Mouse (Mus musculus) liver, adult (tissue): ENCODE measurements around the gene Tbc1d5.

Experiments
- GATA4 ChIP-seq: IDR thresholded peaks from 2 replicates; pipeline ENCODE4 v1.6.1; 2014; ENCODE audit warnings: mild to moderate bottlenecking, low read length; ENCODE audit not compliant: insufficient replicate concordance

Tbc1d5 gene

DNA sequence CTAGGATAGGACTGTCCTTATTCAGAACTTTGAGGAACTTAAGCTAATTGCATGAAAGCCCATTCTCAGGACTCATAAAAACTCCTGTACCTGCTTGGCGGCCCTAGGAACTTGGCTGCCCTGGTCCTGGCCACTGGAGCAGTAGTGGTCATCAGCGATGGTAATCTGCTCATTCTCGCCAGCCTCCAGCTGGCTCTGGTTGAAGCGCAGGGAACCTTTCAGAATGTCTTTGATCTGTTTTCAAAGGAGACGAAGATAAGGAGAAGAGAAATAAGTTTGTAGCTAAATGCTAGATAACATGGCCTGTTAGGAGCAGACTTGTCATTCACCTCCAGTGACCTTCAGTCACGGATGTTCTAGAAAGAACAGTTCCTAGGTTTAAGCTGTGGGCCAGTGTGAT lies 437.8 kb downstream of the Tbc1d5 start:
- no peak for TF ChIP-seq GATA4

GRCm38 (mm10) chr17:50740804-50741203 lies 438.3 kb downstream of the Tbc1d5 start:
- TF ChIP-seq GATA4 = no peak

DNA sequence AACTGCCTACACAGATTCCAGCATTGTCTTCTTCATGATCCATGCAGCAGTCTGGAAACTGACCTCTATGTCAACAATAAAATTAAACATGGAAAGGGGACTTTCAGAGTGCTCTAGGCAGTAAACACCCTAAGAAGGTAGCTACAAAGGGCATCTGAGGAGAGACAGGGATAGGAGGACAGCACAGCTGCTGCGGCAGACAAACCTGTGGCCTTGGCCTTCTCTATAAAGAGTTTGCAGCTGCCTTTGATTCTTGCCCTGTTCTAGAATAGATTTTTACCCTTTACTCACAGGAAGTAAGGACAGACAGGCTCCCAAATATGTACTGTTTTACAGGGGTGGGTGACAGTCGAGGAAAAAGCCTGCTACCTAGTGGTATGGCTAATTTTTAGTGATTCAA lies 440.7 kb downstream of the Tbc1d5 start:
- TF ChIP-seq GATA4 = no peak

GRCm38 (mm10) chr17:50737068-50737467 lies 442.1 kb downstream of the Tbc1d5 start:
- peak; percentile 80; the same call in 1 of the 2 replicates for TF ChIP-seq GATA4

DNA sequence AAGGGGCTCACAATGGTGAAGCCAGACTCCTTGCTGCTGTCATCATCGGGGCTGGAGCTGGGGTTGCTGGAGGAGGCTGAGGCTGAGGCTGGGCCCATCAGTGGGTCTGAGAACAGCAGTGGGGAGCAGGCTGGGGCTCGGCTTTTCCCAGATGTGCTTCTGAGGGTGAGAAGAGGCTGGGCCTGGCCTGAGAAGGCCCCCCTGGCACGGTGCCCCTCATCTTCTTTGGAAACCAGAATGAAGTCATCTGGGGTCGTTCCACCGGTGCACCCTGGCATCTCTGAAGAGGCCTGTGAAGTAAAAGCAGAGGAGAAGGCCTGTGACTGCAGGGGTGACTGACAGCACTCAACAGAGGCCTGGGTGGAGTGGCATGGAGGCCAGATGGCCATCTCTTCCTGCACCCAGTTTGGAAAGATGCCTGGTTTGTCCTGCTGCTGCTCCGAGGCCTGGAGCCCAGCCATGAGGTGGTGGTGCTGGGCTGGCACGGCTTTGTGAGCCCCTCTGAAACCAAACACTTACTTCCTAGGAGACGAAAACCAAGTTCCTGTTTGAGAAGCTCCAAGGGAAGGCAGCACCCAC lies 443.1 kb downstream of the Tbc1d5 start:
- TF ChIP-seq GATA4 = no peak

DNA sequence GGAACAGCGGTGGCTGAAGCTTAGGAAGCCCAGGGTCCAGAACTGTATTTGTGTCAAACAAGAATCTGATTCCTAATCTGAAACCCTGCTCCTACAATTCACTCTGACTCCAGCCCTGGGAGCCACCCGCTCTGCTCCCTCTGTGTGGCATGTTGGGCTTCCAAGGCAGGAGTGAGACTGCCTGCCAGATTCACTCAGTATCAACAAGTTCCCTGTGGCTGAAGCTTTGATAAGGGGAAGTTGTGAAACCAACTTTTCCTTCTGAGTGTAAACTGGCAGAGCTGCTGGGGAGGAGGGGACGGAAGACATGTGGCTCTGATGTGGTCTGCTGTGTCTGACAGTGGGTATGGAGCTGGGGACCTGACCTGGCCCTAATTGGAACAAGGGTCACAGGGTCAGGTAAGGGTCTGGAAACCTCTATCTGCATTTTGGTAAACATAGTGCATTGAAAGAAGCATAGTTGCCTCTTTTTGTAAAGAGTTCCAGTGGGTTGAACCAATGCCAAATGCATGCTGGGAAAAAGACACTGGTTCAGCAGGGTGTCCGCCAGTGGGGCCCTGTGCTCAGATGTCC lies 443.7 kb downstream of the Tbc1d5 start:
- peak; percentile 73; the same call in 1 of the 2 replicates for TF ChIP-seq GATA4

GRCm38 (mm10) chr17:50734781-50735180 lies 444.4 kb downstream of the Tbc1d5 start:
- TF ChIP-seq GATA4 = no peak

DNA sequence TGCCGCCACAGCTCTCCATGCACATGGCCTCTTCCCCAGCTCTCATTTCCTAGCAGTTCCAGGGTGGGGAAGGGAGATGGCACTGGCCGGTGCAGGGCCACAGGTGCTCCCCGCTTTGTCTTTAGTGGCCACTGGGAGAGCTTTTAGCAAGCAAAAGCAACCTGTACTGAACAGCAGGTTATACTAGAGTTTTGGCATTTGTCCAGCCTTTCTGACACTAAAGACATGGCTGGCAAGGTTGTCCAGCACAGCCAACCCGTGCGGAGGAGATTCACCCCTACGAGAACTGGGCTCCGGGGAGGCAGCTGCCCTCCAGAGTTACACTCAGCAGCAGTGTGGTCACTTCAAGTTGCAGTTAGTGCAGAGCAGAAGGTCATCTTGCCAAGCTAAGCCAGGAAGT lies 445.8 kb downstream of the Tbc1d5 start:
- TF ChIP-seq GATA4 = no peak

DNA sequence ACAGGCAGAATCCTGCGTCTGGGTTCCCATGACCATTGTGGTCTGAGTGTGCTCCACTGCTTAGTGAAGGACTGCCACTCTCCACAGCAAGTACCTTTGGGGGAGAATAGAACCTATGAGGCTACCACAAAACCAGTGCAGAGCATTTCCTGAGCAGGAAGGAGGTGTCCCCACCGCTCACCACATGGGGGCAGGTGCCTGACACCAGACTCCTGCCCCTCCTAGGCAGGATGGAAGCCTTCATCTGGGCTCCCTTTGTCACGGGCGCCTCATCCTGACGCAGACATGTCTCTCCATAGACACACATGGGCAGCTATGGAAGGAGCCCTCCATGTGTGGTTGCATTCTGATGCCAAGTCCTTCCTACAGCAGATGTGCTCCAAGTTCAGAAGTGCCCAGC lies 447.3 kb downstream of the Tbc1d5 start:
- no peak for TF ChIP-seq GATA4

- TF ChIP-seq GATA4 = no peak
Measured at GRCm38 (mm10) chr17:50730896-50731295, 448.3 kb downstream of the Tbc1d5 start.

- no peak for TF ChIP-seq GATA4
Measured at GRCm38 (mm10) chr17:50729577-50729976, 449.6 kb downstream of the Tbc1d5 start.

DNA sequence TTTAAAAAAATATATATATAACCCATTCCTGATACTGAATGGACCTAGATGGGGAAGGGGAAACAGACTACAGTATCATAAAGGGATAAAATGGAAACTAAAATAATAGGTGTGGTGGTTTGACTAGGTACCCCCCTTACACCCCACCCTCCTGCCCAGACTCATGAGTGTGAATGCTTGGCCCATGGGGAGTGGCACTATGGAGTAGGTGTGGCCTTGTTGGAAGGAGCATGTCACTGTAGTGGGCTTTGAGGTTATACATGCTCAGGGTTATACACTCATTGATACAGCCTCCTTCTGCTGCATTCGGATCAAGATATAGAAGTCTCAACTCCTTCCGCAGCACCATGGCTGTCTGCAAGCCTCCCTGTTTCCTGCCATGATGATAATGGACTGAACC lies 450.1 kb downstream of the Tbc1d5 start:
- TF ChIP-seq GATA4 = no peak; the same call in 1 of the 2 replicates

DNA sequence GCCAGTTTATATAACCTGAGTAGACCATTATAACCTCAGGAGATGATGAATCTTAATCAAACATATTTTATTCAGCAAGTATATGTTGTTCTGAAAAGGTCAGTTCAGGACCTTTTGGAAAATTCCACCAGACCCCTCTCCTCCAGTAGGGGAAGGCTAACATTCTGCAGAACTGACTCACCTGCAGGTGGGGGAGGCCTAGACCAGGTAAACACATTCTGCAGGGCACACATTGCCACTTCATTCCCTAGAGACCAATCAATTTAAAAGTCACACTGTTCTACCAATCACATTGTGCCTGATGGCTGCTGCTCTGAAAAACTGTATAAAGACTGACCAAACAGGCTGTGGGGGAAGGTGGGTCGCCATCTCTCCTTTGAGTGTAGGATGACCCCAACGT lies 452.9 kb downstream of the Tbc1d5 start:
- no peak for TF ChIP-seq GATA4

DNA sequence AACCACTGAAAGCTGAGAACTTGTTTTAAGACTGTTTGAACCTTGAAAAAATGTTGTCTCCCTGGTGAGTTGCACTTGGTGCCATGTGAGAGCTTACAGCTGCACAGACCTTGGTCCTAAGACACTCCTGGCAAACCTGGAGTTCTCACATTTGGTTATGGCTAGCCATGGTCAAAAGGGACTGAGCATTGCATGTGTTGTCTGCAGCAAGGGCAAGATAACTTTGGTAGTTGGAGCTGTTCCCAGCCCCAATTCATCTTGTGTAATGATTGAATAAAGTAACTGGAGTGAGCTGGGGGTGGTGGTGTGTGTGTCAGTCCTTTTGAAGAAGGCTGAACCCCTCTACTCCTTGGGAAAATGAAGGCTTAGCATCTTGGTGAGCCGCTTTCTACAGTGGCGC lies 454.8 kb downstream of the Tbc1d5 start:
- TF ChIP-seq GATA4 = no peak

GRCm38 (mm10) chr17:50717586-50717985 lies 461.6 kb downstream of the Tbc1d5 start:
- no peak for TF ChIP-seq GATA4

- no peak for TF ChIP-seq GATA4
Measured at GRCm38 (mm10) chr17:50710497-50711222, 468.5 kb downstream of the Tbc1d5 start.
